Mouse (Mus musculus) ovary, adult 18-20 months (tissue): ENCODE data around the gene Ankrd13d.
A peak's percentile ranks its signal among the peaks of the same experiment; 100 is the strongest.

ENCODE experiments used
- DNase-seq: peaks from one replicate; pipeline ENCODE4 v3.0.0; 2022; ENCODE audit warnings: low spot score, mixed read lengths

Gene Ankrd13d

DNA sequence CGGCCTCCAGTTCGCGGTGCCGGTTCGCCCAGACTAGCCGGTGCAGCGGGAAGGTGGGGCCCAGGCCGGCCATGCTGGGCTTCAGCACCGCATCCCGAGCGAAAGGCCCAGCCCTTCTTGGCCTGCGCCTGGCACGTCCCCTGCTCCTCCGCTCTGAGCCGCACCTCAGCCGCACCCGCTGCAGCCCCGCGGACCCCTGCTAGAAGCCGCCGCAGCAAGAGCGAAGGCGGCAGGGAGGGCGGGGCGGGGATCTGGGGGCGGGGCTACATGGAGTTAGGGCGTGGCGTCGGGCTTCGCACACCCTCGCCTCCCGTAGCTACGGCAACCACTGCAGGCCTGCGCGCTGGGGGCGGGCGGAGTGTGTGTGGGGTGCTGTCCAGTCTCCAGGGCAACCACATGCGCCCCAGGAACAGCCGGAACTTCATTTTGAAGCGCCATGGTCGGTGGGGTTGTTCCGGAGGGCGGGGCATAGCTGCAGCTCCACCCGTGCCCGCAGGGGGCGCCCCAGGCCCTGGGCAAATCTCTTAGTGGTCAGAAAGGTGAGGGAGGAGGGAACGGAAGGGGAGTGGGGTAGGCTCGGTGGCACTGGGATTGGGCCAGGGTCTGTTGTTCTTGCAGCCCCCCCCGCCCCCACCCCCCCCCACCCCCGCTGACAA lies at the start of gene Ankrd13d:
Gene Ankrd13d (minus strand): TSS at position 240 of the 656 bp plus-strand sequence.
- peak; percentile 89 for DNase-seq

DNA sequence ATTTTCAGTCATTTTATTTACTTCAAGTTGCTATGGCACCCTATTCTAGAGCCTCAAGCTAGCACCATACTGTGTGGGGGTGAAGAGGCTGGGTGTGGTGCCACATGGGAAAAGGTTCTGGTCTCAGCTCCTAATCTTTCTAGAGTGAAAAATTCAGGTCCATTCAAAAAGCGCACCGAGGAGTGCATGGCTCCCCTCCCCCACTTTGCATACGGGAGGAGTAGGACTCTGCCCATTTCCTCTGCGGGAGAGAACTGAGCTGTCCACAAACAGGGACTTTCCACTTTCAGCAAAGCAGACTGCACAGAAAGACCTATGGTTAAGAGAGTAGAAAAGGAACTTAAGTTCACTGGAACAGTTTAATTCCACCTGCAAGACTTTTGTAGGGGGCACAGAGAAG lies 49.7 kb upstream of the Ankrd13d start:
- no peak for DNase-seq

GRCm38 (mm10) chr19:4331273-4331672 lies 48.3 kb upstream of the Ankrd13d start:
- no peak for DNase-seq

- DNase-seq: no peak
Measured at GRCm38 (mm10) chr19:4330603-4331002, 47.7 kb upstream of the Ankrd13d start.

- no peak for DNase-seq
Measured at GRCm38 (mm10) chr19:4328737-4329304, 45.9 kb upstream of the Ankrd13d start.

DNA sequence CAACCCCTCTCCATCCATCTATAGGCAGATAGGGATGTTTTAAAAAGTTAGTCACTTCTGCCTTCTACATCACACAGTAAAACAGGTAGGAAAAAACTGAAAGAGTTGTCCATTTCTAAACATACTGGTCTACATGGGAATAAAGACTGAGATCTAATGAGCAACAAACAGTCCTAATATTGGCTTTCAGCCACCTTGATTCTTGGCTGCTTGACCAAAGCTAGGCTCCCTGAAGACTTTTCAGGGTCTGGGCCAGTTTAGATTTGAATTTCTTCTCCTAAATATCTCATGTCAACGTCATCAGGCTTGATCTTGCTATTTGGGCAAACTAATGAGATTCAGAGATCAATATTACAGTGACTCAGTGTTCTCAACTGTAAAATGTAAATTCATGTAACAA lies 43.9 kb upstream of the Ankrd13d start:
- no peak for DNase-seq

GRCm38 (mm10) chr19:4326106-4326505 lies 43.2 kb upstream of the Ankrd13d start:
- no peak for DNase-seq

DNA sequence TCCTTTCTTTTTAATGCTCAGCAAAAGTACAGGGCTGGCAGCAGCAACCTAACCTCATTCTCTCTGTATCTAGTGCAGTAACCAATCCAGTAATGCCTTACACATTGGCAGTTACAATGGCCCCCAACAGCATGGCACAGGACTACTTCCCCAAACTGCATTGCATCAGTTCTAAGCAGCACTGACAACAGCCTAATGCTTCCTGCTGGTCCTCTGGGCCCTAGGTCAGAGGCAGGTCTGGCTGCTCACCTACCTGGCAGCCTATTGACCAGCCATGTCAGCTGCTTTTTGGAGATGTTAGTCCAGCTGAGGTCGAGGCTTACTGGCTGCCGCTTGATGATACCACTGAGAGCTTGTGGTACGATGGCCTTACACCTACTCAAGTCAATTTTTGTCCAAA lies 39.2 kb upstream of the Ankrd13d start:
- no peak for DNase-seq

GRCm38 (mm10) chr19:4321622-4322021 lies 38.7 kb upstream of the Ankrd13d start:
- no peak for DNase-seq

- DNase-seq: no peak
Measured at GRCm38 (mm10) chr19:4319272-4319671, 36.3 kb upstream of the Ankrd13d start.

DNA sequence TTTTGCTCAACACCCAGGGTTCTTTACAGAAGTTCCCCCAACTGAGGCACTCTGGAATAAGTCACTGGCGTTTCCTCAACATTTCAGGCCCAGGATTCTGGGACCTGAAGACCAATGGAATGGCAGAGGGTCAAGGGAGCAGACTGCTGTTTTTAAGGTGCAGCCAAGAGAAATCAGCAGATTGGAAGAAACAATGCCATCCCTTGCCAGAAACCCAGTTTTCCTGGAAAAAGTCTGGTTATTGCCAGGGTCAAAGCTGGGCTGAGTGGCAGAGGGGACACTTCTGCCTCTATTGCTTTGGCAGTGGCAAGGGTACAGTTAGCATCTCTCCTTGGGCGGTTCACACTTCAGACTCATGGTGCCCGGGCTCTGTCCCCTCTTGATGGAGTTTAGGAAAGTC lies 34.2 kb upstream of the Ankrd13d start:
- no peak for DNase-seq

GRCm38 (mm10) chr19:4315223-4315944 lies 32.4 kb upstream of the Ankrd13d start:
- peak; percentile 71 for DNase-seq

GRCm38 (mm10) chr19:4309776-4310185 lies 26.8 kb upstream of the Ankrd13d start:
- no peak for DNase-seq

GRCm38 (mm10) chr19:4309302-4309701 lies 26.4 kb upstream of the Ankrd13d start:
- DNase-seq: no peak

GRCm38 (mm10) chr19:4306190-4306577 lies 23.2 kb upstream of the Ankrd13d start, which contains the start of gene Grk2:
Gene Grk2 (minus strand): TSS chr19:4306222.
- DNase-seq: peak; percentile 57

DNA sequence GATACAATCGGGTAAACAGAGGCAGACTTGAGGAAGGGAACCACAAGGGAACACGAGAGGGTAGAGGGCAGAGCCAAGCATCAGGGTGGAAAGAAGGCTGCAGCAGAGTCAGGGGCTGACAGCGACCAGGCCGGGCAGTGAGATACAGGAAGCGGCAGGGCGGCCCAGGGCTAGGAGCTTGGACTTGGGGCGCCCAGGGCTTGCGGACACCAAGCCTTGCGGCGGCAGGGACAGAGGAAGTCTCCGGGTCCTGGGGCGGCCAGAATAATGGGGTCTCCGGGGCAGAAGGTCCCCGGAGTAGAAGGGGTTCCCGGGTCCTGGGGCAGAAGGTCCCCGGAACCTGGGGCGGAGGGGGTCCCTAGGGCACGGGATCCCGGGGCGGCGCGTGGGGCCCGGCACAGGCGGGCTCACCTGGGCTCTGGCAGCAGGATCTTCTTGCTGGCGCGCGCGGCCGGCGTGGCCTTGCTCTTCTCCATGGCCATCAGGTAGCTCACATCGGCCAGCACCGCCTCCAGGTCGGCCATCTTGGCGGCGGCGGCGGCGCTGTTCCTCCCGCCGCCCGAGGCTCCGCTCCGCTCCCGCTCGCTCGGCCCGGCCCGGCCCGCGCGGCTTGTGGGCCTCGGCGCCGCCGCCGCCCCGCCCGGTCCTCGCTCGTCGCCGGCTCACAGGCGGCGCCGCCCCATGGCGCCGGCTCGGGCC lies 22.7 kb upstream of the Ankrd13d start:
- DNase-seq: no peak

GRCm38 (mm10) chr19:4304871-4305321 lies 22.0 kb upstream of the Ankrd13d start:
- no peak for DNase-seq

DNA sequence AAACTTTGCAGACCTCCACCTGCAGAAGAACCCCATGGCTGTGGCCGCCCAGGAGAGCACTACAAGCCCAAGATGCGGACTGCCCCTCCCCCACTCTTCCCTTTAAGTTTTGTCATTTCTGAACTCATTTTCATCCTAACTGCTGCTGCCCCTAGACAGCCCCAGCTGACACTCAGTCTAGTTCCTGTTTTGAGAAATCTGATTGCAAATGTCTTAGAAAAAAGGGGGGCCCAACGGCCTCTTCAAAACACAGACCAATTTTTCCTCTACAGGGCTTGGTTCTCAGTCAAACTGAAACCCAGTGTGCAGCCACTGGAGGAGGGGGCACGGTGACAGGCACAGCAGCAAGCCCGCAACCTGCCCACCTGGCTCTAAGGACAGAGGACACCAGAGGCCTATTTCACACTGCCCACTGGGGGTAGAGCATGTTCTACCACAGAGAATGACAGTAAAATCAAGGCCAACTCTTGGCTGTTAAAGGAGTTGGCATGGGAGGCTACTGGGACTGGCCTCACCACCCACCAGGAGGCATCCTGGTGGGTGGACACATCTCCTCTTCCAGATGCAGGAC lies 21.4 kb upstream of the Ankrd13d start:
- DNase-seq: no peak

DNA sequence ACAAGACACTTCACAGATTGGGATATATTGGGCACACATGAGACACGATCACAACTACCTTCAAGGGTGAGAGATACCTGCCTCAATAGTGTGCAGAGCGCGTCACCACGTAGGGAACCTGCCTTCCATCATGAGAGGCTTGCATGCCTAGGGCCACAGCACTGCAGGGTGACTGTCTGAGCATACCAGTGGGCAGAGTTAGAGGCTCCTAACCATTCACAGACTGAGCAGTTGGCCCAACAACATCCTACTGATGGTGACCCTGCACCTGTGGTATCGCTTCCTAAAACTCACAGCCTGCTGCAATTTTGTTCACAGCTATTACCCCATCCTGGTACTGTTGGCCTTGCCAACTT lies 20.7 kb upstream of the Ankrd13d start:
- DNase-seq: no peak

DNA sequence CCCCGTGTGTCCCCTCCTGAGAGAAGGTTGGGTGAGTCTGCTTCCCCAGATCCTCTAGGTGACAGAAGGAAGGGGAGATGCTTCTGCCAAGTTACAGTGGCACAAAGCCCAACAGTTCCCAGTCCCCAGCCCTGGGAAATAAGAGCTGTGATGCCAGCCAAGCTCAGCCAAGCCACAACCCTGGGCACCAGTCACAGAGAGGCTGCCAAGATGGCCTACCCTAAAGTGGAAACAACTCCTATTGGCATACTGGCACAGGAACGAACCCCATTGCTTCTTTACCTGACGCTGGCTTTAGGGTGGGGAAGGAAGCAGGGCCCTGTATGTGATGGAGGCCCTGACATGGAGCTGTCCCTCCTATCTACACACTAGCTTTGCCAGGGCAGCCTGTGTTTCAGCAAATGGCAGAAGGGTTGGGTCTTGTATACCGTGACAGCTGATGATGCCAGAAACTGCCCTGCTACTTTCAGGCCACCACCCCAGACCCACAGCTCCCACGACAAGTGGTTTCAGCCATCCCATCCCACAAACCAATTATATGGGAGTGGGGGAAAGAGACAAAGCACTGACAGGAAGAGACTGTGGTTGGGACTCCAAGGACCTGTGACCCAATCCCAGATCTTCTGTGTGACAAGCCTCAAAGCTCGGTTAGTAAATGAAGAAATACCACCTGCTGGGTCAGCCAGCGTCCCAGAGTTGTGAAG lies 20.2 kb upstream of the Ankrd13d start:
- no peak for DNase-seq

DNA sequence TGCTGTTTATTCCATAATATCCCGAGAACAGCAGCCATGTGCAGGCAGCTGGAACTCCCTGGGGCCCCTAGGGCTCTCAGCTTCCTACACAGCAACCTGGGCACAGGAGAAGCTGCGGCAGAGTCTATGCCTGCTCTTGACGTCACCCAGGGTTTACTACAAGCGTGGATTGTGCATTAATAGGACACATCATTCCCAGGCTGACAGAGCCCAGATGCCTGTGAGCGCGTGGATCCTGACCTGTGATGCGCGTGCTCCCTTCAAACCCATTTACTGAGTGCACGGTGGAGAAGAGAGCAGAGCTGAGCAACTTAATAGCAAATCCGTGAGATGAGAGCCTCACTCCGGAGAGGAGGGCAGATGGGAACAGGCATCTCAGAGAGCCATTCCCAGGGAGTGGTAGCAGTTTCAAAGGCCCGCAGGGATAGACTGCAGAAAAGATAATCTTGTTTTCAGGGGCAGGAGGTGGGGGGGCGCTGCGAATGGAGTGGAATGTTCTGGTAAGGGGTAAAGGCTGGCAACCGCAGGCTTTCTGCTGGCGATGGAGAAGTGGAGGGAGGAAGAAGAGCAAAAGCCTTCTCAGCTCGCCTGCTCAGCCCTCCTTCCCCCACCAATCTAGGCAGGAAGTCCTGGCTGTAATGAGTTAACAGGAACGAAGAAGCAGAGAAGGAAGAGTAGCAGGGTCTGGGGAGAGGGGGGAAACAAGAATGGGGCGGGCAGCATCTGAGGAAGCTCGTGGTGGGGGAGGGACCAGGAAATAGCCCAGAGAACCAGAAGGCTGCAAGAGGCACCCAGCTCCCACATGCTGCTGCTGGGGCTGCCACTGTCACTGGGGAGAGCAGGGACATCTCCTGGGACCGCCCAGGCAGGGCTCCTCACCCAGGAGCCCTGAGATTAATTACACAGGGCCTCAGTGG lies 19.1 kb upstream of the Ankrd13d start:
- no peak for DNase-seq
